Mouse (Mus musculus): ENCODE measurements around the gene Usp39. TPM values are rescaled to one million over a fixed set of nuclear protein-coding genes. Genes with fewer than 3 reads are reported as not detected.

Gene Usp39
- polyA plus RNA-seq, 1 experiment: 17.8 TPM

GRCm38 (mm10) chr6:72388266-72388665 lies 43.3 kb upstream of the Usp39 start:
- DNase-seq: no peak
- TF ChIP-seq CTCF (conservative IDR thresholded peaks at IDR 0.05; ENCODE audit: insufficient read depth, insufficient read length, low read depth, low read length): no peak
- TF ChIP-seq POLR2A (IDR thresholded peaks at IDR 0.05; ENCODE audit: low read depth, low read length): no peak
- Histone ChIP-seq H3K4me1 (ENCODE audit: control insufficient read depth, insufficient read depth, low read length) (peaks cover 18% of the 10 kb centered on the region), H3K27ac (ENCODE audit: insufficient read depth, low read depth, low read length) (peak overlapping the region; percentile 98), H3K36me3 (ENCODE audit: control insufficient read depth, insufficient read depth, low read length) (peaks cover 3% of the 10 kb centered on the region), H3K4me3 (ENCODE audit: insufficient read depth, low read depth, low read length) (no peak overlapping the region), H3K27me3 (replicated peaks; ENCODE audit: control insufficient read depth, insufficient read depth, low read length) (no peaks in the 10 kb centered on the region)
- 53% methylated on average over 10 of the region's 10 CpGs for WGBS

GRCm38 (mm10) chr6:72387816-72388215 lies 42.8 kb upstream of the Usp39 start:
- no peak for DNase-seq

DNA sequence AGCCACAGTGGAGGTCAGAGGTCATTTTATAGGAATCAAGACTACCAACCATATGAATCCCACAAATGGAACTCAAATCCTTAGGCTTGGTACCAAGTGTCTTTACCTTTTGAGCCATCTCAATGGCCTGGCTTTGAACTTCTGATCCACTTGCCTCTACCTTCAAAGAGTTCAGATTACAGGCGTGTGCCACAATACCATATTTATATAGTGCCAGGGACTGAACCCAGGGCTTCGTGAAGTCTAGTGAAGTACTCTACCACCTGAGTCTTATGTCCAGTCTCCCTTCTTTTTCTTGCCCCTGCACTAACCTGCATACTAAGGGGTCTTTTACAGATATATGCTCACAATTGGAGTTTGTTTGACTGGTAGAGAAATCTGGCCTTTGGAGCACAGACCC lies 41.6 kb upstream of the Usp39 start:
- TF ChIP-seq CTCF (conservative IDR thresholded peaks at IDR 0.05; ENCODE audit: insufficient read depth, insufficient read length, low read depth, low read length): no peak
- TF ChIP-seq POLR2A (IDR thresholded peaks at IDR 0.05; ENCODE audit: low read depth, low read length): no peak
- 96% methylated on average over 2 of the region's 2 CpGs for whole genome bisulfite sequencing
- no peak for DNase-seq
- no peak overlapping the region for H3K27ac ChIP-seq (ENCODE audit: insufficient read depth, low read depth, low read length)
- H3K4me1 ChIP-seq (ENCODE audit: control insufficient read depth, insufficient read depth, low read length): peaks cover 24% of the 10 kb centered on the region
- H3K4me3 ChIP-seq (ENCODE audit: insufficient read depth, low read depth, low read length): no peak overlapping the region
- H3K36me3 ChIP-seq (ENCODE audit: control insufficient read depth, insufficient read depth, low read length): peaks cover 3% of the 10 kb centered on the region
- H3K27me3 ChIP-seq (replicated peaks; ENCODE audit: control insufficient read depth, insufficient read depth, low read length): no peaks in the 10 kb centered on the region

More at GRCm38 (mm10) chr6:72387816-72388215, 42.8 kb upstream of the Usp39 start:
- Histone ChIP-seq H3K27me3 (replicated peaks; ENCODE audit: control insufficient read depth, insufficient read depth, low read length) (no peaks in the 10 kb centered on the region), H3K4me3 (ENCODE audit: insufficient read depth, low read depth, low read length) (no peak overlapping the region), H3K36me3 (ENCODE audit: control insufficient read depth, insufficient read depth, low read length) (peaks cover 3% of the 10 kb centered on the region), H3K27ac (ENCODE audit: insufficient read depth, low read depth, low read length) (peak overlapping the region; percentile 31), H3K4me1 (ENCODE audit: control insufficient read depth, insufficient read depth, low read length) (peaks cover 18% of the 10 kb centered on the region)
- 42% methylated on average over 3 of the region's 3 CpGs for WGBS
- TF ChIP-seq CTCF (conservative IDR thresholded peaks at IDR 0.05; ENCODE audit: insufficient read depth, insufficient read length, low read depth, low read length) (no peak), POLR2A (IDR thresholded peaks at IDR 0.05; ENCODE audit: low read depth, low read length) (no peak)

DNA sequence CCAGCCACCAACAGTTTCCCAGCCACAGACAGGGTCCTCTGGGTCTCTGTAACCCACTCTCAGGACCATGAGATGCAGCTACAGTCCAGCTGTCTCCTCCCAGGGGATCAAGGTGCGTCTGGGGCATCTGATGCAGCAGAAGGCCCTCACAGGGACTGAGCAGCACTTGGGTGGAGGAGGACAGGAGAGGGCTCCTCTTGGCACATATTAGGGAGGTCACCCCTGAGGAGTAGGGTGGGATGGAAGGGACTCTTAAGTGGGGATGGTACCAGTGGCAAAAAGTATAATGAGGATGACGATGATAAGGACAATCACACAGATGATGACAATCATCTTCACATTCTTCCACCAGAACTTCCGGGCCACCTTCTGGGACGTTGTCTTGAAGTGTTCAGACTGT lies 40.3 kb upstream of the Usp39 start:
- WGBS: 84% methylated on average over 4 of the region's 4 CpGs
- TF ChIP-seq POLR2A (IDR thresholded peaks at IDR 0.05; ENCODE audit: low read depth, low read length) (no peak), CTCF (conservative IDR thresholded peaks at IDR 0.05; ENCODE audit: insufficient read depth, insufficient read length, low read depth, low read length) (no peak)
- no peak overlapping the region for H3K27ac ChIP-seq (ENCODE audit: insufficient read depth, low read depth, low read length)
- no peak overlapping the region for H3K4me3 ChIP-seq (ENCODE audit: insufficient read depth, low read depth, low read length)
- peaks cover 24% of the 10 kb centered on the region for H3K4me1 ChIP-seq (ENCODE audit: control insufficient read depth, insufficient read depth, low read length)
- no peak for DNase-seq
- H3K36me3 ChIP-seq (ENCODE audit: control insufficient read depth, insufficient read depth, low read length): peaks cover 3% of the 10 kb centered on the region
- no peaks in the 10 kb centered on the region for H3K27me3 ChIP-seq (replicated peaks; ENCODE audit: control insufficient read depth, insufficient read depth, low read length)

- TF ChIP-seq CTCF (conservative IDR thresholded peaks at IDR 0.05; ENCODE audit: insufficient read depth, insufficient read length, low read depth, low read length) (no peak), POLR2A (IDR thresholded peaks at IDR 0.05; ENCODE audit: low read depth, low read length) (no peak)
- WGBS: 94% methylated on average over 7 of the region's 7 CpGs
- Histone ChIP-seq H3K4me3 (ENCODE audit: insufficient read depth, low read depth, low read length) (no peak overlapping the region), H3K27me3 (replicated peaks; ENCODE audit: control insufficient read depth, insufficient read depth, low read length) (no peaks in the 10 kb centered on the region), H3K36me3 (ENCODE audit: control insufficient read depth, insufficient read depth, low read length) (peaks cover 3% of the 10 kb centered on the region), H3K27ac (ENCODE audit: insufficient read depth, low read depth, low read length) (no peak overlapping the region), H3K4me1 (ENCODE audit: control insufficient read depth, insufficient read depth, low read length) (peaks cover 22% of the 10 kb centered on the region)
- DNase-seq: no peak
These were observed 39.0 kb upstream of the Usp39 start for GRCm38 (mm10) chr6:72383952-72384351.

- TF ChIP-seq POLR2A (IDR thresholded peaks at IDR 0.05; ENCODE audit: low read depth, low read length) (no peak), CTCF (conservative IDR thresholded peaks at IDR 0.05; ENCODE audit: insufficient read depth, insufficient read length, low read depth, low read length) (no peak)
- Histone ChIP-seq H3K36me3 (ENCODE audit: control insufficient read depth, insufficient read depth, low read length) (peaks cover 3% of the 10 kb centered on the region), H3K27me3 (replicated peaks; ENCODE audit: control insufficient read depth, insufficient read depth, low read length) (no peaks in the 10 kb centered on the region), H3K4me1 (ENCODE audit: control insufficient read depth, insufficient read depth, low read length) (peaks cover 15% of the 10 kb centered on the region), H3K27ac (ENCODE audit: insufficient read depth, low read depth, low read length) (no peak overlapping the region), H3K4me3 (ENCODE audit: insufficient read depth, low read depth, low read length) (no peak overlapping the region)
- no peak for DNase-seq
- WGBS: 90% methylated on average over 6 of the region's 6 CpGs
These were observed 38.3 kb upstream of the Usp39 start for GRCm38 (mm10) chr6:72383142-72383820.

- H3K27ac ChIP-seq (ENCODE audit: insufficient read depth, low read depth, low read length): no peak overlapping the region
- 67% methylated on average over 6 of the region's 6 CpGs for WGBS
- no peak overlapping the region for H3K4me3 ChIP-seq (ENCODE audit: insufficient read depth, low read depth, low read length)
- H3K4me1 ChIP-seq (ENCODE audit: control insufficient read depth, insufficient read depth, low read length): peaks cover 8% of the 10 kb centered on the region
- peaks cover 1% of the 10 kb centered on the region; the same call in 1 of the 2 replicates for H3K36me3 ChIP-seq (ENCODE audit: control insufficient read depth, insufficient read depth, low read length)
- no peaks in the 10 kb centered on the region for H3K27me3 ChIP-seq (replicated peaks; ENCODE audit: control insufficient read depth, insufficient read depth, low read length)
- TF ChIP-seq POLR2A (IDR thresholded peaks at IDR 0.05; ENCODE audit: low read depth, low read length): no peak
- TF ChIP-seq CTCF (conservative IDR thresholded peaks at IDR 0.05; ENCODE audit: insufficient read depth, insufficient read length, low read depth, low read length): no peak
- DNase-seq: no peak
These were observed 37.5 kb upstream of the Usp39 start for GRCm38 (mm10) chr6:72382494-72382893.
